Mouse (Mus musculus) midbrain, embryonic 12.5 days (tissue): ENCODE data around the gene Dnah8. TPM values are rescaled to one million over a fixed set of nuclear protein-coding genes. Genes with fewer than 3 reads are reported as not detected.
"Not testable (repeated sequence)": the region's sequence is repeated elsewhere in the genome, so short reads cannot be mapped to it uniquely, and the experiment has no call there.

ENCODE experiments used
- ATAC-seq: fragments of 200-750 bp; cut with Nextera tagmentation; 2 replicates; pipeline ENCODE4 v1.8.0; 2017; ENCODE audit warnings: low read depth, moderate TSS enrichment, moderate library complexity; ENCODE audit not compliant: low FRiP score
- H3K27ac ChIP-seq: fragments of 300-500 bp; sonication (generic); replicated peaks from 2 replicates; pipeline ENCODE4 v1.5.1; 2016; ENCODE audit warnings: mild to moderate bottlenecking
- H3K27me3 ChIP-seq: fragments of 300-500 bp; sonication (generic); 2 replicates; pipeline ENCODE4 v1.6.1; 2016; ENCODE audit warnings: mild to moderate bottlenecking
- H3K36me3 ChIP-seq: fragments of 300-500 bp; sonication (generic); 2 replicates; pipeline ENCODE4 v1.6.1; 2016
- H3K4me1 ChIP-seq: fragments of 300-500 bp; sonication (generic); 2 replicates; pipeline ENCODE4 v1.6.1; 2016
- H3K4me2 ChIP-seq: fragments of 300-500 bp; sonication (generic); replicated peaks from 2 replicates; pipeline ENCODE4 v1.6.1; 2016; ENCODE audit warnings: mild to moderate bottlenecking, moderate library complexity
- H3K4me3 ChIP-seq: fragments of 300-500 bp; sonication (generic); 2 replicates; pipeline ENCODE4 v1.5.1; 2016; ENCODE audit warnings: mild to moderate bottlenecking
- H3K9ac ChIP-seq: fragments of 300-500 bp; sonication (generic); replicated peaks from 2 replicates; pipeline ENCODE4 v1.6.1; 2016; ENCODE audit warnings: mild to moderate bottlenecking, moderate library complexity
- H3K9me3 ChIP-seq: fragments of 300-500 bp; sonication (generic); 2 replicates; pipeline ENCODE4 v1.6.1; 2016; ENCODE audit warnings: mild to moderate bottlenecking
- WGBS: fragments of 180-500 bp; shearing (Covaris S2); methylation state at CpG from one replicate; pipeline ENCODE4 v1.1.7; 2016; 5-methylcytosine and 5-hydroxymethylcytosine counted together
- polyA plus RNA-seq: library from polyadenylated mRNA; unstranded; fragments of >200 nt; fragmentation: Nextera tagmentation; extraction: Ambion mirVana; gene quantifications from 2 replicates; pipeline ENCODE4 v1.2.1, GENCODE M21; 2016

Dnah8 gene
- 0.66 and 1.4 TPM in 2 replicates for polyA plus RNA-seq

- H3K4me3 ChIP-seq, H3K36me3 ChIP-seq, ATAC-seq, H3K27me3 ChIP-seq, H3K9ac ChIP-seq, H3K4me2 ChIP-seq, H3K9me3 ChIP-seq, H3K27ac ChIP-seq, H3K4me1 ChIP-seq: not testable (repeated sequence)
- no CpG with 5 or more reads among the region's 20 CpGs for WGBS
Measured at GRCm38 (mm10) chr17:30624132-30624531, at the start of gene Dnah8. TSS of gene Dnah8 (plus strand) at chr17:30624354.

- Histone ChIP-seq H3K27me3 (no peaks in the 10 kb centered on the region), H3K4me3 (peak overlapping the region; percentile 71), H3K36me3 (no peaks in the 10 kb centered on the region), H3K4me2 (peak overlapping the region; percentile 72), H3K9me3 (no peaks in the 10 kb centered on the region), H3K9ac (0 out of 2 replicates have a peak overlapping the region, but pooled peaks have one; percentile 28), H3K27ac (no peak overlapping the region), H3K4me1 (peaks cover 17% of the 10 kb centered on the region)
- no peak for ATAC-seq
- WGBS = 77% methylated on average over 8 of the region's 8 CpGs
Measured at GRCm38 (mm10) chr17:30574783-30575075, 49.4 kb upstream of the Dnah8 start.

- Histone ChIP-seq H3K36me3 (no peaks in the 10 kb centered on the region), H3K27ac (peak overlapping the region; percentile 91; the same call in 1 of the 2 replicates), H3K4me2 (peak overlapping the region; percentile 72), H3K27me3 (no peaks in the 10 kb centered on the region), H3K4me3 (peak overlapping the region; percentile 71), H3K4me1 (peaks cover 17% of the 10 kb centered on the region), H3K9me3 (no peaks in the 10 kb centered on the region), H3K9ac (peak overlapping the region; percentile 70)
- peak; percentile 10; the same call in 1 of the 2 replicates for ATAC-seq
- WGBS = 8% methylated on average over 35 of the region's 35 CpGs
Measured at GRCm38 (mm10) chr17:30575121-30575904, 48.8 kb upstream of the Dnah8 start.

GRCm38 (mm10) chr17:30575941-30576773, 48.0 kb upstream of the Dnah8 start, which contains the start of gene Btbd9:
TSS of gene Btbd9 (minus strand) at chr17:30576488.
- H3K36me3 ChIP-seq = no peaks in the 10 kb centered on the region
- H3K4me1 ChIP-seq = peaks cover 17% of the 10 kb centered on the region
- H3K9ac ChIP-seq = peak within 1 kb of the TSS; percentile 70
- WGBS = under 1% methylated on average over 66 of the region's 94 CpGs
- H3K27ac ChIP-seq = peak within 1 kb of the TSS; percentile 91
- peak within 1 kb of the TSS; percentile 71 for H3K4me3 ChIP-seq
- peak within 1 kb of the TSS; percentile 72 for H3K4me2 ChIP-seq
- no peaks in the 10 kb centered on the region for H3K9me3 ChIP-seq
- no peaks in the 10 kb centered on the region for H3K27me3 ChIP-seq
- peak; percentile 94 for ATAC-seq

- Histone ChIP-seq H3K27me3 (no peaks in the 10 kb centered on the region), H3K4me1 (peaks cover 17% of the 10 kb centered on the region), H3K27ac (peak overlapping the region; percentile 91; the same call in 1 of the 2 replicates), H3K4me3 (peak overlapping the region; percentile 71), H3K9me3 (no peaks in the 10 kb centered on the region), H3K9ac (peak overlapping the region; percentile 70), H3K4me2 (peak overlapping the region; percentile 72), H3K36me3 (no peaks in the 10 kb centered on the region)
- ATAC-seq = no peak
- 69% methylated on average over 12 of the region's 12 CpGs for WGBS
Measured at GRCm38 (mm10) chr17:30576946-30577345, 47.2 kb upstream of the Dnah8 start.

- no peak for ATAC-seq
- H3K4me2 ChIP-seq = no peak overlapping the region
- no peak overlapping the region for H3K27ac ChIP-seq
- H3K4me3 ChIP-seq = no peak overlapping the region
- no peak overlapping the region for H3K9ac ChIP-seq
- peaks cover 8% of the 10 kb centered on the region for H3K4me1 ChIP-seq
- H3K36me3 ChIP-seq = no peaks in the 10 kb centered on the region
- H3K27me3 ChIP-seq = no peaks in the 10 kb centered on the region
- H3K9me3 ChIP-seq = no peaks in the 10 kb centered on the region
- WGBS = 70% methylated on average over 1 of the region's 1 CpGs
Measured at GRCm38 (mm10) chr17:30580781-30581180, 43.4 kb upstream of the Dnah8 start.

GRCm38 (mm10) chr17:30581201-30581600, 43.0 kb upstream of the Dnah8 start:
- 88% methylated on average over 6 of the region's 6 CpGs for WGBS
- no peaks in the 10 kb centered on the region for H3K9me3 ChIP-seq
- H3K4me3 ChIP-seq = no peak overlapping the region
- peaks cover 8% of the 10 kb centered on the region for H3K4me1 ChIP-seq
- ATAC-seq = no peak
- no peak overlapping the region for H3K4me2 ChIP-seq
- H3K36me3 ChIP-seq = no peaks in the 10 kb centered on the region
- no peak overlapping the region for H3K9ac ChIP-seq
- no peak overlapping the region for H3K27ac ChIP-seq
- H3K27me3 ChIP-seq = no peaks in the 10 kb centered on the region

GRCm38 (mm10) chr17:30582313-30582712, 41.8 kb upstream of the Dnah8 start:
- no peaks in the 10 kb centered on the region for H3K9me3 ChIP-seq
- peaks cover under 1% of the 10 kb centered on the region for H3K4me1 ChIP-seq
- H3K27ac ChIP-seq = no peak overlapping the region
- no peak overlapping the region for H3K4me2 ChIP-seq
- ATAC-seq = no peak
- H3K9ac ChIP-seq = no peak overlapping the region
- no peak overlapping the region for H3K4me3 ChIP-seq
- WGBS = 86% methylated on average over 3 of the region's 3 CpGs
- H3K27me3 ChIP-seq = no peaks in the 10 kb centered on the region
- H3K36me3 ChIP-seq = no peaks in the 10 kb centered on the region

- Histone ChIP-seq H3K27me3 (no peaks in the 10 kb centered on the region), H3K9me3 (no peaks in the 10 kb centered on the region), H3K27ac (no peak overlapping the region), H3K4me2 (no peak overlapping the region), H3K4me3 (no peak overlapping the region), H3K36me3 (no peaks in the 10 kb centered on the region), H3K9ac (no peak overlapping the region), H3K4me1 (no peaks in the 10 kb centered on the region)
- WGBS = 86% methylated on average over 2 of the region's 2 CpGs
- no peak for ATAC-seq
Measured at GRCm38 (mm10) chr17:30583258-30584001, 40.7 kb upstream of the Dnah8 start.

- WGBS = 40% methylated on average over 17 of the region's 17 CpGs
Measured at GRCm38 (mm10) chr17:30590417-30591198, 33.5 kb upstream of the Dnah8 start.

GRCm38 (mm10) chr17:30594407-30594806, 29.7 kb upstream of the Dnah8 start:
- Histone ChIP-seq H3K9ac (no peak overlapping the region), H3K9me3 (no peaks in the 10 kb centered on the region; the same call in 1 of the 2 replicates), H3K4me3 (no peak overlapping the region), H3K27ac (peak overlapping the region; percentile 60), H3K4me1 (peaks cover 13% of the 10 kb centered on the region), H3K27me3 (no peaks in the 10 kb centered on the region), H3K4me2 (no peak overlapping the region), H3K36me3 (peaks cover 47% of the 10 kb centered on the region)
- no peak for ATAC-seq
- WGBS = 48% methylated on average over 5 of the region's 5 CpGs

More at GRCm38 (mm10) chr17:30590417-30591198, 33.5 kb upstream of the Dnah8 start:
- Histone ChIP-seq H3K4me1 (peaks cover 13% of the 10 kb centered on the region), H3K27me3 (no peaks in the 10 kb centered on the region), H3K36me3 (peaks cover 16% of the 10 kb centered on the region), H3K4me2 (no peak overlapping the region), H3K9ac (no peak overlapping the region), H3K27ac (0 out of 2 replicates have a peak overlapping the region, but pooled peaks have one; percentile 30), H3K9me3 (no peaks in the 10 kb centered on the region), H3K4me3 (no peak overlapping the region)
- no peak for ATAC-seq
